8 mouse cellular contexts compared by ENCODE assay signal in the genomic region with DNA sequence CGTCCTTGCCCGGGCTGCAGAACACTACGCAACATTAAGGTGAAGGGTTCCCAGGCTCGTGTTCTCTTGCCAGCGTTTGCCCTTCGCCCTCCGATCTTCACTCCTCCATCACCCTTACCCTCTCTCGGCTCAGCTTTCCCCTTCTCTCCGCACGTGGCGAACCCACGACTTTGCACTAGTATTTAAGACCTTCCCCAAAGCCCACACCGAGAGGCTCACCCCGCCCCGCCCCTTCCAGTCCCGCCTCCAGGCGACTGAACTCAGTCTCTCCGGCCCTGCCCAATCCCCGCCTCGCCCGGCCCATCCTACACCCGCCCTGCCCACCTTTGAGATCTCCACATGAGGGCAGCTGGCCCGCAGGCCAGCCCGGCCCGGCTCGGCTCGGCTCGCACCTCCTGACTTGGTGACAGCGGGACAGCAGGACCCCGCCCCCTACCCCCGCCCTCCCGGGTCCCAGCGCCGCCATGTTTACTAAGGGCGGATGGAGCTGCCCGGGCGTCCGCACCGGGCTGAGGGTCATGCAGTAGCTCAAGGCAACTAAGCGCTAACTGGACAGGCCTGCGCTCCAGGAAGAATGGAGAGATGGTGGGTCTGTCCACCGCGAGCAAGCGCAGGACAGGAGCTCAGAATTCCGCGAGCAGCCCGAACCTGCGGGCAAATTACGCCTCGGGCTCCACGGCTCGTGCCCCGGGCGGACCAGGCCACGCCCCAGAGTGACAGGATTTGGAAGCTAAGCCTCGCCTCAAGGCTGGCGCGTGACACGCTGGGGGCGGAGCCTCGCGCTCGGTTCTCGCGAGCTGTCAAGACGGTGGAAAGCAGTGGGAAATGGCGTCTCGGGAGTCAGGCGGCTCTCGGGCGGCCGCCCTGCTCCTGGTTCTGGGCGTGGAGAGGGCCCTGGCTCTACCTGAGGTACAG. TPM values are rescaled to one million over a fixed set of nuclear protein-coding genes. Genes with fewer than 3 reads are reported as not detected.
DNase-seq lines count a peak whose midpoint lies in the region; ATAC-seq lines count a peak whose summit lies in the region.

A gene (plus strand): TSS at position 465 of the 915 bp plus-strand sequence.

- H3K4me1 ChIP-seq in heart, embryonic 14.5 days (ENCODE audit: control insufficient read depth in 2 of 2, insufficient read depth in 2 of 2, low read length in 2 of 2) = 0 out of 4 replicates have a peak, but pooled peaks cover 0 to 5% of the 10 kb centered on the region in 2 experiments
- H3K4me1 ChIP-seq in liver, embryonic 13.5 days (replicated peaks) = peaks cover 27% of the 10 kb centered on the region
- H3K4me1 ChIP-seq in stomach, embryonic 16.5 days (ENCODE audit: control insufficient read depth, insufficient read depth, low read length) = peaks cover 7% of the 10 kb centered on the region; the same call in 1 of the 2 replicates

- peak within 1 kb of the TSS; percentile 89 for H3K4me2 ChIP-seq in heart, embryonic 14.5 days (ENCODE audit: low read length)
- H3K4me2 ChIP-seq in liver, embryonic 13.5 days = peak within 1 kb of the TSS; percentile 91
- H3K4me2 ChIP-seq in stomach, embryonic 16.5 days (ENCODE audit: low read depth, low read length) = peak within 1 kb of the TSS; percentile 77

- peak; percentile 97 for DNase-seq in c-Kit-negative CD71-positive TER-119-positive erythroid progenitor cells, embryonic 14.5 days (ENCODE audit: low read depth, low spot score)
- peak; percentile 97 for DNase-seq in fibroblast of lung, adult 2 months (ENCODE audit: low read depth)
- DNase-seq in kidney, postnatal 14 days = peak; percentile 100
- DNase-seq in liver, embryonic 13.5 days = peak; percentile 98
- peak; percentile 99 for DNase-seq in neural tube, embryonic 10.5 days (ENCODE audit: extremely low spot score, low spot score)

- no peaks in the 10 kb centered on the region for H3K27me3 ChIP-seq in heart, embryonic 14.5 days (ENCODE audit: control insufficient read depth, insufficient read depth, low read length)
- no peaks in the 10 kb centered on the region for H3K27me3 ChIP-seq in liver, embryonic 13.5 days
- no peaks in the 10 kb centered on the region for H3K27me3 ChIP-seq in stomach, embryonic 16.5 days (ENCODE audit: control insufficient read depth, insufficient read depth, low read length)

- peak within 1 kb of the TSS; percentile 98 to 99 for H3K27ac ChIP-seq in heart, embryonic 14.5 days (replicated peaks in 1 of 2; ENCODE audit: control insufficient read depth in 1 of 2, insufficient read depth in 1 of 2, low read depth in 2 of 2, low read length in 2 of 2)
- peak within 1 kb of the TSS; percentile 88 for H3K27ac ChIP-seq in liver, embryonic 13.5 days
- H3K27ac ChIP-seq in stomach, embryonic 16.5 days (ENCODE audit: low read length) = peak within 1 kb of the TSS; percentile 95

- peak; percentile 93 for ATAC-seq in CD4-positive, CD25-positive, alpha-beta regulatory T cell, adult 4 months
- ATAC-seq in heart, embryonic 14.5 days (ENCODE audit: insufficient number of reproducible peaks, insufficient read depth, low FRiP score, low read depth) = peak; percentile 98
- ATAC-seq in liver, embryonic 13.5 days (ENCODE audit: low read depth) = peak; percentile 95
- peak; percentile 98 for ATAC-seq in stomach, embryonic 16.5 days (ENCODE audit: insufficient read depth, low FRiP score)

- WGBS in heart, embryonic 14.5 days = under 1% methylated on average over 72 of the region's 73 CpGs
- under 1% methylated on average over 73 of the region's 73 CpGs for WGBS in liver, embryonic 13.5 days (ENCODE audit: insufficient replicate concordance)
- under 1% methylated on average over 73 of the region's 73 CpGs for WGBS in stomach, embryonic 16.5 days

- no peaks in the 10 kb centered on the region for H3K9me3 ChIP-seq in heart, embryonic 14.5 days (ENCODE audit: control insufficient read depth, low read length)
- H3K9me3 ChIP-seq in liver, embryonic 13.5 days (replicated peaks) = no peaks in the 10 kb centered on the region
- no peaks in the 10 kb centered on the region for H3K9me3 ChIP-seq in stomach, embryonic 16.5 days (replicated peaks; ENCODE audit: control insufficient read depth, low read length)

- H3K9ac ChIP-seq in heart, embryonic 14.5 days (ENCODE audit: low read length) = peak within 1 kb of the TSS; percentile 92
- H3K9ac ChIP-seq in liver, embryonic 13.5 days = peak within 1 kb of the TSS; percentile 88
- H3K9ac ChIP-seq in stomach, embryonic 16.5 days (ENCODE audit: low read length) = peak within 1 kb of the TSS; percentile 79

- H3K4me3 ChIP-seq in heart, embryonic 14.5 days (ENCODE audit: control insufficient read depth in 1 of 2, insufficient read depth in 1 of 2, low read depth in 1 of 2, low read length in 2 of 2) = peak within 1 kb of the TSS; percentile 69 to 74
- H3K4me3 ChIP-seq in liver, embryonic 13.5 days (replicated peaks) = peak within 1 kb of the TSS; percentile 83
- peak within 1 kb of the TSS; percentile 58 for H3K4me3 ChIP-seq in stomach, embryonic 16.5 days (replicated peaks; ENCODE audit: low read length)

- peaks cover 20% of the 10 kb centered on the region for H3K36me3 ChIP-seq in heart, embryonic 14.5 days (ENCODE audit: control insufficient read depth, insufficient read depth, low read length)
- peaks cover 9% of the 10 kb centered on the region; the same call in 1 of the 2 replicates for H3K36me3 ChIP-seq in liver, embryonic 13.5 days
- H3K36me3 ChIP-seq in stomach, embryonic 16.5 days (ENCODE audit: control insufficient read depth, insufficient read depth, low read length) = no peaks in the 10 kb centered on the region

RNA-seq across cellular contexts. Expression of the gene that starts here (rescaled TPM):
- 10 to 100 TPM; 80.7 to 89.3 TPM for polyA plus RNA-seq in CD4-positive, CD25-positive, alpha-beta regulatory T cell, adult 4 months (2017; shearing (Covaris generic))
- 142 and 156 TPM in 2 replicates for polyA plus RNA-seq in heart, embryonic 14.5 days (2014; fragmentation: Nextera tagmentation; extraction: Ambion mirVana)
- polyA plus RNA-seq in liver, embryonic 13.5 days (2015; fragmentation: Nextera tagmentation; extraction: Ambion mirVana) = 46.7 and 50.3 TPM in 2 replicates
- polyA plus RNA-seq in stomach, embryonic 16.5 days (2015; fragmentation: Nextera tagmentation; extraction: Ambion mirVana) = 163 and 167 TPM in 2 replicates

Comparison
In these comparisons a context has a peak if more than half of its experiments do, and no peak if none do; other contexts are left out.
1. Peak in every context shown above with its lines: DNase-seq, ATAC-seq, H3K4me3 ChIP-seq and H3K27ac ChIP-seq.